Mouse (Mus musculus) thymus, adult 2 months (tissue): ENCODE results near the gene Ovol2.

Source experiments
- CTCF ChIP-seq: fragments of 200-500 bp; IDR thresholded peaks from 2 replicates; pipeline ENCODE4 v1.5.1; 2012; ENCODE audit warnings: mild to moderate bottlenecking, control low read depth, low read length, moderate library complexity, borderline replicate concordance; ENCODE audit not compliant: control insufficient read depth, poor library complexity, insufficient read depth; ENCODE audit errors: extremely low read depth
- POLR2A ChIP-seq: fragments of 200-500 bp; IDR thresholded peaks from 2 replicates; pipeline ENCODE4 v1.6.1; 2012; ENCODE audit warnings: mild to moderate bottlenecking, low read length, control low read depth, moderate library complexity; ENCODE audit not compliant: control insufficient read depth, poor library complexity, insufficient read depth; ENCODE audit errors: extremely low read depth

DNA sequence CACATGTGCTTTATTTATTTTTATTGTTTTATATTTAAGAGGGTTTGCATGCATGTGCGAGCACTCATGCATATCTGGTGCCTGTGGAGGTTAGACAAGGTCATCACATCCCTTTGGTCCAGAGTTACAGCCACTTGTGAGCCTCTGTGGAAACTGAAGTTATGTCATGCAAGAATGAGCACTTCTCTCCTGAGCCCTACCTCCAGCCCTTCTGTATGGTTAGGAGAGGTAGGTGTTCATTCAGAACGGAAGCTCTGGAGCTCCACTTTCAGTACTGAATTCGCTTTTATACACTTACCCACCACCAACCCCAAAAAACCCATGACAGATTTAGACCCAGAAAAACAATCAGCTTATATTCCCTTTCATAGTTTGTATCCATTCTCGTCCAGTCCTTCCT, 39.6 kb upstream of the Ovol2 start:
- no peak for TF ChIP-seq CTCF
- TF ChIP-seq POLR2A = no peak
